ENCODE assay signal across 8 mouse cellular contexts in the genomic region with DNA sequence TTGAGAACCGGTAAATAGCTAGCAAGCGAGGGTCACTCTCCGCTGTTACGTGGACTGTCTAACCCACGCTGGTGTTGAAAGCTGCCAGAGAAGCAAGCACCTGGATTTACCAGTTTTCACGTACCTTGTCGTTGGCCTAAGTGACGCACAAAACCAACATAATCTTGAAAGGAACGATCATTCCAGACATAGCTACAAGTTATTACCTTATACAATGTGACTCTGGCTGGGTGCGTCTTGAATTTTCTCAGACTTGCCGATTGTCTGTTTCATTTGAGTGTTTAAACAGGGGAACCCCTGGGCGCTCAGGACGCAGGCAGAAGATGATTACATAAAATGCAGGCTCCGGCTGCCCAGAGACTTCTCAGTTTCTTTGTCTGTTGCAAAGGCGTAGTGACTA. TPM values are rescaled to one million over a fixed set of nuclear protein-coding genes. Genes with fewer than 3 reads are reported as not detected.
DNase-seq lines count a peak whose midpoint lies in the region; ATAC-seq and TF ChIP-seq lines count a peak whose summit lies in the region.

No protein-coding gene starts in this region.

- TF ChIP-seq CTCF in E14TG2a.4 (conservative IDR thresholded peaks at IDR 0.05; ENCODE audit: low read length), result no peak

- no peaks in the 10 kb centered on the region for H3K27me3 ChIP-seq in erythroblast, embryonic 14.5 days (ENCODE audit: control insufficient read depth)
- H3K27me3 ChIP-seq in E14TG2a.4 (ENCODE audit: insufficient read depth, low read length), result no peaks in the 10 kb centered on the region
- H3K27me3 ChIP-seq in embryonic facial prominence, embryonic 14.5 days (replicated peaks; ENCODE audit: control insufficient read depth, insufficient read depth, low read length), result no peaks in the 10 kb centered on the region
- no peaks in the 10 kb centered on the region for H3K27me3 ChIP-seq in kidney, embryonic 14.5 days (ENCODE audit: control insufficient read depth, insufficient read depth, low read length)
- H3K27me3 ChIP-seq in midbrain, embryonic 10.5 days (ENCODE audit: low read depth, poor library complexity, severe bottlenecking), result no peaks in the 10 kb centered on the region

- no peaks in the 10 kb centered on the region for H3K9me3 ChIP-seq in erythroblast, embryonic 14.5 days (ENCODE audit: control insufficient read depth, low read length)
- H3K9me3 ChIP-seq in E14TG2a.4 (ENCODE audit: low read length), result no peaks in the 10 kb centered on the region
- no peaks in the 10 kb centered on the region for H3K9me3 ChIP-seq in embryonic facial prominence, embryonic 14.5 days (ENCODE audit: control insufficient read depth, low read length)
- H3K9me3 ChIP-seq in kidney, embryonic 14.5 days (ENCODE audit: control insufficient read depth, low read length), result no peaks in the 10 kb centered on the region
- no peaks in the 10 kb centered on the region for H3K9me3 ChIP-seq in midbrain, embryonic 10.5 days (replicated peaks)

- H3K27ac ChIP-seq in embryonic facial prominence, embryonic 14.5 days (replicated peaks; ENCODE audit: low read depth, low read length), result no peak overlapping the region
- no peak overlapping the region for H3K27ac ChIP-seq in kidney, embryonic 14.5 days (ENCODE audit: low read depth, low read length)
- no peak overlapping the region for H3K27ac ChIP-seq in midbrain, embryonic 10.5 days (replicated peaks)

- intact Hi-C loops in left cerebral cortex, postnatal 4 days (cut with DNase I), result no loop called here

- peaks cover 43% of the 10 kb centered on the region for H3K4me1 ChIP-seq in erythroblast, embryonic 14.5 days (ENCODE audit: control insufficient read depth)
- peaks cover 42% of the 10 kb centered on the region for H3K4me1 ChIP-seq in E14TG2a.4 (replicated peaks; ENCODE audit: low read depth, low read length)
- H3K4me1 ChIP-seq in embryonic facial prominence, embryonic 14.5 days (ENCODE audit: control insufficient read depth, insufficient read depth, low read length), result peaks cover 18% of the 10 kb centered on the region
- peaks cover 9% of the 10 kb centered on the region; the same call in 1 of the 2 replicates for H3K4me1 ChIP-seq in kidney, embryonic 14.5 days (ENCODE audit: control insufficient read depth, insufficient read depth, low read length)
- peaks cover 34% of the 10 kb centered on the region for H3K4me1 ChIP-seq in midbrain, embryonic 10.5 days

- peak overlapping the region; percentile 72 for H3K9ac ChIP-seq in embryonic facial prominence, embryonic 14.5 days (ENCODE audit: low read depth, low read length)
- H3K9ac ChIP-seq in kidney, embryonic 14.5 days (ENCODE audit: low read depth, low read length), result peak overlapping the region; percentile 72; the same call in 1 of the 2 replicates

- peak overlapping the region; percentile 77 for H3K4me3 ChIP-seq in erythroblast, embryonic 14.5 days (replicated peaks)
- H3K4me3 ChIP-seq in E14TG2a.4 (replicated peaks; ENCODE audit: low read length), result peak overlapping the region; percentile 91
- peak overlapping the region; percentile 77 for H3K4me3 ChIP-seq in embryonic facial prominence, embryonic 14.5 days (ENCODE audit: low read depth, low read length)
- H3K4me3 ChIP-seq in kidney, embryonic 14.5 days (ENCODE audit: low read length), result peak overlapping the region; percentile 88
- peak overlapping the region; percentile 82 for H3K4me3 ChIP-seq in midbrain, embryonic 10.5 days

- WGBS in embryonic facial prominence, embryonic 14.5 days, result 7% methylated on average over 15 of the region's 15 CpGs
- WGBS in kidney, embryonic 14.5 days, result 9% methylated on average over 15 of the region's 15 CpGs
- 15% methylated on average over 15 of the region's 15 CpGs for WGBS in midbrain, embryonic 10.5 days

- H3K36me3 ChIP-seq in erythroblast, embryonic 14.5 days (ENCODE audit: control insufficient read depth), result peaks cover 34% of the 10 kb centered on the region
- H3K36me3 ChIP-seq in E14TG2a.4 (ENCODE audit: insufficient read depth, low read length), result peaks cover 25% of the 10 kb centered on the region
- 0 out of 2 replicates have a peak, but pooled peaks cover 13% of the 10 kb centered on the region for H3K36me3 ChIP-seq in embryonic facial prominence, embryonic 14.5 days (ENCODE audit: control insufficient read depth, insufficient read depth, low read length)
- H3K36me3 ChIP-seq in kidney, embryonic 14.5 days (ENCODE audit: control insufficient read depth, insufficient read depth, low read length), result no peaks in the 10 kb centered on the region; the same call in 1 of the 2 replicates
- peaks cover 13% of the 10 kb centered on the region for H3K36me3 ChIP-seq in midbrain, embryonic 10.5 days

- no peak for DNase-seq in embryonic facial prominence, embryonic 14.5 days (ENCODE audit: low spot score)
- no peak for DNase-seq in midbrain, embryonic 10.5 days (ENCODE audit: low spot score)
- no peak for DNase-seq in left cerebral cortex, postnatal 4 days

- ATAC-seq in erythroblast, adult 5-6 weeks (replicated peaks; ENCODE audit: low FRiP score, poor library complexity, severe bottlenecking), result no peak
- no peak for ATAC-seq in embryonic facial prominence, embryonic 14.5 days (ENCODE audit: low read depth)
- ATAC-seq in kidney, embryonic 14.5 days (ENCODE audit: low FRiP score, low TSS enrichment), result no peak
- ATAC-seq in granulocyte monocyte progenitor cell, adult 5-6 weeks (replicated peaks; ENCODE audit: poor library complexity, severe bottlenecking), result no peak

- peak overlapping the region; percentile 88 for H3K4me2 ChIP-seq in embryonic facial prominence, embryonic 14.5 days (ENCODE audit: low read depth, low read length)
- peak overlapping the region; percentile 52 for H3K4me2 ChIP-seq in kidney, embryonic 14.5 days (replicated peaks; ENCODE audit: low read depth, low read length)

RNA-seq across cellular contexts. Expression of gene Ogfod1, which starts 0.8 kb away (rescaled TPM):
- 0.05 and 0.07 TPM in 2 replicates for polyA plus RNA-seq in erythroblast, embryonic 14.5 days (2012)
- total RNA-seq in erythroblast, adult 5-6 weeks (2015; ENCODE audit: low replicate concordance), result 1.7 and 6.7 TPM in 2 replicates
- 2.0 and 2.5 TPM in 2 replicates for total RNA-seq in erythroblast, adult 5-6 weeks (2017; ENCODE audit: low replicate concordance)
- polyA plus RNA-seq in embryonic facial prominence, embryonic 14.5 days (2014; fragmentation: Nextera tagmentation; extraction: Ambion mirVana), result 13.0 and 16.0 TPM in 2 replicates
- 8.6 and 14.2 TPM in 2 replicates for polyA plus RNA-seq in kidney, embryonic 14.5 days (2014; fragmentation: Nextera tagmentation; extraction: Ambion mirVana)
- polyA plus RNA-seq in midbrain, embryonic 10.5 days (2016; fragmentation: Nextera tagmentation; extraction: Ambion mirVana), result 10.8 and 11.6 TPM in 2 replicates
- 36.1 and 38.6 TPM in 2 replicates for total RNA-seq in granulocyte monocyte progenitor cell, adult 5-6 weeks (2014; fragmentation: Nextera tagmentation)
- 19.7 and 21.8 TPM in 2 replicates for total RNA-seq in granulocyte monocyte progenitor cell, adult 5-6 weeks (2017)
- 10 to 100 TPM; 23.6 to 25.8 TPM for total RNA-seq in left cerebral cortex, postnatal 4 days (2021)

RNA-seq across cellular contexts. Expression of gene Nudt21, which starts 1.0 kb away (rescaled TPM):
- polyA plus RNA-seq in erythroblast, embryonic 14.5 days (2012), result 30.8 and 33.7 TPM in 2 replicates
- 30.9 and 43.6 TPM in 2 replicates for total RNA-seq in erythroblast, adult 5-6 weeks (2015; ENCODE audit: low replicate concordance)
- 23.6 and 23.7 TPM in 2 replicates for total RNA-seq in erythroblast, adult 5-6 weeks (2017; ENCODE audit: low replicate concordance)
- polyA plus RNA-seq in embryonic facial prominence, embryonic 14.5 days (2014; fragmentation: Nextera tagmentation; extraction: Ambion mirVana), result 107 and 113 TPM in 2 replicates
- 140 and 142 TPM in 2 replicates for polyA plus RNA-seq in kidney, embryonic 14.5 days (2014; fragmentation: Nextera tagmentation; extraction: Ambion mirVana)
- polyA plus RNA-seq in midbrain, embryonic 10.5 days (2016; fragmentation: Nextera tagmentation; extraction: Ambion mirVana), result 181 and 182 TPM in 2 replicates
- 115 and 133 TPM in 2 replicates for total RNA-seq in granulocyte monocyte progenitor cell, adult 5-6 weeks (2014; fragmentation: Nextera tagmentation)
- total RNA-seq in granulocyte monocyte progenitor cell, adult 5-6 weeks (2017), result 140 and 162 TPM in 2 replicates
- total RNA-seq in left cerebral cortex, postnatal 4 days (2021), result 10 to 100 TPM; 74.9 to 79.0 TPM

RNA-seq across cellular contexts. Expression of gene Amfr, which starts 25.2 kb away (rescaled TPM):
- 5.4 and 6.9 TPM in 2 replicates for polyA plus RNA-seq in erythroblast, embryonic 14.5 days (2012)
- total RNA-seq in erythroblast, adult 5-6 weeks (2015; ENCODE audit: low replicate concordance), result 14.2 and 30.7 TPM in 2 replicates
- 46.3 and 50.1 TPM in 2 replicates for total RNA-seq in erythroblast, adult 5-6 weeks (2017; ENCODE audit: low replicate concordance)
- polyA plus RNA-seq in embryonic facial prominence, embryonic 14.5 days (2014; fragmentation: Nextera tagmentation; extraction: Ambion mirVana), result 53.8 and 57.7 TPM in 2 replicates
- 34.0 and 49.7 TPM in 2 replicates for polyA plus RNA-seq in kidney, embryonic 14.5 days (2014; fragmentation: Nextera tagmentation; extraction: Ambion mirVana)
- polyA plus RNA-seq in midbrain, embryonic 10.5 days (2016; fragmentation: Nextera tagmentation; extraction: Ambion mirVana), result 47.0 and 50.8 TPM in 2 replicates
- total RNA-seq in granulocyte monocyte progenitor cell, adult 5-6 weeks (2014; fragmentation: Nextera tagmentation), result 32.8 and 34.2 TPM in 2 replicates
- total RNA-seq in granulocyte monocyte progenitor cell, adult 5-6 weeks (2017), result 55.4 and 73.8 TPM in 2 replicates
- 100 to 1,000 TPM; 111 to 113 TPM for total RNA-seq in left cerebral cortex, postnatal 4 days (2021)
